Mouse (Mus musculus) midbrain, embryonic 16.5 days (tissue): Measurements from ENCODE around the gene Rfc5. TPM values are rescaled to one million over a fixed set of nuclear protein-coding genes. Genes with fewer than 3 reads are reported as not detected.
"Not testable (repeated sequence)": the region's sequence is repeated elsewhere in the genome, so short reads cannot be mapped to it uniquely, and the experiment has no call there.

Source experiments
- ATAC-seq: fragments of 200-750 bp; cut with Nextera tagmentation; 2 replicates; pipeline ENCODE4 v1.8.0; 2017; ENCODE audit warnings: moderate TSS enrichment
- H3K27ac ChIP-seq: fragments of 300-500 bp; sonication (generic); 2 replicates; pipeline ENCODE4 v1.5.1; 2014; ENCODE audit warnings: mild to moderate bottlenecking, low read length, mixed read lengths
- H3K27me3 ChIP-seq: fragments of 300-500 bp; sonication (generic); 2 replicates; pipeline ENCODE4 v1.6.1; 2014; ENCODE audit warnings: low read depth, low read length, mixed read lengths; ENCODE audit not compliant: control insufficient read depth, insufficient read depth
- H3K36me3 ChIP-seq: fragments of 300-500 bp; sonication (generic); 2 replicates; pipeline ENCODE4 v1.6.1; 2014; ENCODE audit warnings: mild to moderate bottlenecking, low read length, moderate library complexity, mixed read lengths; ENCODE audit not compliant: control insufficient read depth, insufficient read depth
- H3K4me1 ChIP-seq: fragments of 300-500 bp; sonication (generic); 2 replicates; pipeline ENCODE4 v1.6.1; 2014; ENCODE audit warnings: mild to moderate bottlenecking, low read length, mixed read lengths; ENCODE audit not compliant: control insufficient read depth, insufficient read depth
- H3K4me2 ChIP-seq: fragments of 300-500 bp; sonication (generic); 2 replicates; pipeline ENCODE4 v1.6.1; 2014; ENCODE audit warnings: mild to moderate bottlenecking, low read length, mixed read lengths
- H3K4me3 ChIP-seq: fragments of 300-500 bp; sonication (generic); 2 replicates; pipeline ENCODE4 v1.5.1; 2014; ENCODE audit warnings: low read depth, mild to moderate bottlenecking, low read length, moderate library complexity, mixed read lengths
- H3K9ac ChIP-seq: fragments of 300-500 bp; sonication (generic); 2 replicates; pipeline ENCODE4 v1.6.1; 2014; ENCODE audit warnings: low read depth, low read length, mixed read lengths
- H3K9me3 ChIP-seq: fragments of 300-500 bp; sonication (generic); replicated peaks from 2 replicates; pipeline ENCODE4 v1.6.1; 2014; ENCODE audit warnings: mild to moderate bottlenecking, low read length, mixed read lengths; ENCODE audit not compliant: control insufficient read depth, poor library complexity, severe bottlenecking
- WGBS: fragments of 180-500 bp; shearing (Covaris S2); extraction: QIAGEN DNeasy Blood & Tissue Kit; methylation state at CpG from one replicate; pipeline ENCODE4 v1.1.7; 2014; 5-methylcytosine and 5-hydroxymethylcytosine counted together
- polyA plus RNA-seq: library from polyadenylated mRNA; unstranded; fragments of >200 nt; fragmentation: Nextera tagmentation; extraction: Ambion mirVana; gene quantifications from 2 replicates; pipeline ENCODE4 v1.2.1, GENCODE M21; 2015

The Rfc5 gene
- polyA plus RNA-seq, 1 experiment from 2014 or later = 22.9 TPM

DNA sequence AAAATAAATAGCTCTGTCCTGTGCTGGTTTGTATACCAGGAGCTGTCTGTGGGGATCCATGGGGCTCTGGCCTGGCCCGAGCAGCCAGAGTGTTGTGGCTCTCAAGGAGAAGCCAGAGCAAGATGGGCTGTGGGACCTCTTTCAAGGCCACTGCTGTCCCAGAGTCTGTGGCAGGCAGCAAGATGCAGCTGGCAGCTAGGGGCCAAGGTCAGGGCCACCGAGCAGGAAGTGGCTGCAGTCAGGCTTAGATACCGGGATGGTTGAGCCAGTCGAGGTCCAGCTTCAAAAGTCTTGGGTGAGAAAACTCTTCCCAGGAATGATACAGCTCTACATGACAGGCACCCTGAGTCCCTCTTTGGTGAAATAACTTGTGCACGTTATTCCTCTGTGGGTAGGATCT, 41.8 kb downstream of the Rfc5 start:
- no peaks in the 10 kb centered on the region for H3K9me3 ChIP-seq
- H3K36me3 ChIP-seq = no peaks in the 10 kb centered on the region
- WGBS = 87% methylated on average over 5 of the region's 5 CpGs
- no peaks in the 10 kb centered on the region for H3K4me1 ChIP-seq
- no peak for ATAC-seq
- no peak overlapping the region for H3K4me2 ChIP-seq
- no peak overlapping the region for H3K27ac ChIP-seq
- H3K9ac ChIP-seq = no peak overlapping the region
- no peaks in the 10 kb centered on the region for H3K27me3 ChIP-seq
- H3K4me3 ChIP-seq = no peak overlapping the region

DNA sequence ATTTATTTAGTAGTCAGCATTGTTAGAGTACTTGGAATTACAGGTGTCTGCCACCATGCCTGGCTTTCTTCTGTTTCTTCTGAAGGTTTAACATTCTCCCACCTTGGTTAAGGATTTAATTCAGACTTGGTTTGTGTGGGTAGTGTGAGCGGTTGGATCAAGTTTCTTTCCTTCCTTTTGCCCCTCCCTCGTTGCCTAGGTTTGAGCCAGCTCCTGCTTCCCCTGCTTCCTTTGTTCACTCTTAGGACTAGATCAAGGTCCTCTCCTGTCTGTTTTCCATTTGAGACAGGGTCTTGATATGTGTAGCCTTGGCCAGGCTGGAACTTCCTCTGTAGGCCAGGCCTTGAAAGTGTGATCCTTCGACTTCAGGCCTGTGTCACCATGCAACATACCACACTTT, 42.6 kb downstream of the Rfc5 start:
- WGBS = 63% methylated on average over 3 of the region's 3 CpGs
- Histone ChIP-seq H3K36me3 (no peaks in the 10 kb centered on the region), H3K4me3 (no peak overlapping the region), H3K9ac (no peak overlapping the region), H3K4me1 (no peaks in the 10 kb centered on the region), H3K9me3 (no peaks in the 10 kb centered on the region), H3K4me2 (no peak overlapping the region), H3K27me3 (no peaks in the 10 kb centered on the region), H3K27ac (no peak overlapping the region)
- no peak for ATAC-seq

DNA sequence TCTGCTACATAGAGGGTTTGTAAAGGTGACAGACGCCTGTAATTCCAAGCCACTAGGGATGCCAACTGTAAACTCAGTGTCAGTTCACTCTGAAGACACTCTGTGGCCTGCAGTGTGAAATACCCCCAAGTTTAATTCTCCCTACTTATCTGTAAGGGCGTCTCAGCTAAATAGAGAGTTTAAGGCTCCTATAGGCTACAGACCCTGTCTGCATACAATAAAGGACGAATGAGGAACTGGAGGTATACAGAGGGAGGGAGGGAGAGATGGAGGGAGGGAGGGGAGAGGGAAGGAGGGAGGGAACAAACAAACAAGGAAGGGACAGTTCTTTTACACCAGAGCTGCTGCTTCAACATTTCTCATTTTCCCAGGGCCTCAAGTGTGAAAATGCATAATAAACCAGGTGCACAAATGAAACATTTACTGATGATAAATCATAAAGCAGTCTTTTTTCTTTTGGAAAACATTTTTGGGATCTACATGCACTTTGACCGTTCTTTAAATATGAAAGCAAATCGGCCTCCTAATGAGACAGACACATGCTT, 43.3 kb downstream of the Rfc5 start:
- H3K9ac ChIP-seq = no peak overlapping the region
- no peak overlapping the region for H3K4me2 ChIP-seq
- H3K9me3 ChIP-seq = no peaks in the 10 kb centered on the region
- no peak overlapping the region for H3K27ac ChIP-seq
- H3K4me1 ChIP-seq = no peaks in the 10 kb centered on the region
- no peaks in the 10 kb centered on the region for H3K36me3 ChIP-seq
- H3K4me3 ChIP-seq = no peak overlapping the region
- WGBS = 81% methylated on average over 5 of the region's 5 CpGs
- ATAC-seq = no peak
- no peaks in the 10 kb centered on the region for H3K27me3 ChIP-seq

DNA sequence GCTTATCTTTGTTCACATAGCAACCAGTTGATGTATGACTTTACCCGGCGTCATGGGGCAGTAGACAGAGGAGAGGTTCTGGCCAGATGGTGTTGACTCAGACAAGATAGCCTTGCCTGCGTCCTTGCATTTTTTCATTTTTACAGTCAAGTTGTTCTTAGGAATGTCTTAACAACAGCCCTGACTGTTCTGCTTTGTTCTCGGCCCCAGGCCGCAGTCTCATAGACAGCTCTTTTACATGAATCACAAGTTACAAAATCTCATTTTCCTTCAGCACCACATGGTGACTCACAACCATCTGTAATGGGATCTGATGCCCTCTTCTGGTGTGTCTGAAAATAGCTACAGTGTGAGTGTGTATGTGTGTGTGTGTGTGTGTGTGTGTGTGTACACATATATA, 44.4 kb downstream of the Rfc5 start:
- 90% methylated on average over 5 of the region's 5 CpGs for WGBS
- not testable (repeated sequence) for H3K27me3 ChIP-seq, H3K4me1 ChIP-seq, H3K9ac ChIP-seq, H3K4me2 ChIP-seq, H3K36me3 ChIP-seq, H3K9me3 ChIP-seq, H3K4me3 ChIP-seq, ATAC-seq, H3K27ac ChIP-seq

DNA sequence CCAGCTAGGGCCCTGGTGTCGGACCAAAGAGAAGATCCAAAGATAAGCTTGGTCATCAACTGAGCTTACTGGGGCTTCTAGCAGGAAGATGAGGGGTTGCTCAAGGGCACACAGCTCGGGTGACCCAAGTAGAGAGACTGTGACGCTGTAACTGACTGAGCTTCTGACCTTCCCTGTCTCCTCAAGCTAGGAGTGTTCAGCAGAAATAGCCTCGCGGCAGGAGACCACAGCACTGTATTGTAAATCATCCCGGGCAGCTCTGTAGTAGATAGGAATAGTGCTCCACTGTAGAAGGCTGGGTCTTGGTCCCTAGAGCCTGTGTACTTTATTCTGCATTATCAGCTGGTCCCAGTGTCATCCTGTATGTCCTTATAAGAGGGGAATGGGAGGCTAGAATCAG, 47.0 kb downstream of the Rfc5 start:
- no peak for ATAC-seq
- H3K36me3 ChIP-seq = no peaks in the 10 kb centered on the region
- no peak overlapping the region for H3K4me3 ChIP-seq
- no peak overlapping the region for H3K9ac ChIP-seq
- H3K27ac ChIP-seq = no peak overlapping the region
- H3K4me1 ChIP-seq = no peaks in the 10 kb centered on the region
- H3K9me3 ChIP-seq = no peaks in the 10 kb centered on the region
- no peaks in the 10 kb centered on the region for H3K27me3 ChIP-seq
- 92% methylated on average over 6 of the region's 6 CpGs for WGBS
- H3K4me2 ChIP-seq = no peak overlapping the region

DNA sequence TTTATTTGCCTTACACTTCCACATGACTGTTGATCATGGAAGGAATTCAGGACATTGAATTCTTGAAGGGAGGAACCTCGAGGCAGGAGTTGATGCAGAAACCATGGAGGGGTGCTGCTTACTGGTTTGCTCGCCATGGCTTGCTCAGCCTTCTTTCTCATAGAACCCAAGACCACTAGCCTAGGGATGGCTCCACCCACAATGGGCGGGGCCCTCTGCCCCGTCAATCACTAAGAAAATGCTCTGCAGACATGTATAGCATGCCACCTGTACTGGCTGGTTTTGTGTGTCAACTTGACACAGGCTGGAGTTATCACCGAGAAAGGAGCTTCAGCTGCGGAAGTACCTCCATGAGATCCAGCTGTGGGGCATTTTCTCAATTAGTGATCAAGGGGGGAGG, 48.8 kb downstream of the Rfc5 start:
- ATAC-seq = no peak
- H3K4me2 ChIP-seq = no peak overlapping the region
- WGBS = 86% methylated on average over 6 of the region's 6 CpGs
- no peak overlapping the region for H3K9ac ChIP-seq
- no peaks in the 10 kb centered on the region for H3K36me3 ChIP-seq
- H3K27me3 ChIP-seq = no peaks in the 10 kb centered on the region
- no peaks in the 10 kb centered on the region for H3K9me3 ChIP-seq
- H3K4me3 ChIP-seq = no peak overlapping the region
- no peak overlapping the region for H3K27ac ChIP-seq
- H3K4me1 ChIP-seq = no peaks in the 10 kb centered on the region

DNA sequence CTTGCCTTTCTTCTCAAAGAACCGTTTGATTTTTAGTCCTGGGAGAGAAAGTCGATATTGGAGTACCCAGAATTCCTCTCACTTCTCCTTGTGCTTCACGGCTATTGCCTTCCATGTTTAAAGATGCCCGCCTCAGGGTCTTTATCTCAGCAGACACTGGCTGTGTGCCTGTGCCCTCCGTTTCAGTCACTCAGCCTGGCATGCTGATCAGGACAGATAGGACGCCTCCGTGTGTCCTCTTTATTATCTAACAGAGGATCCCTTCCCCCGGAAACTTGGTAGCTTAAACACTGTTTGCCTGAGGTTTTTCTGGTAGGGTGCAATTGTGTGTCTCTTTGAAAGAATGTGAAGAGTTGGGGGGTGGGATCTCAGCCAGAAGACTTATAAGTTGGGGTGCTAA, 50.3 kb downstream of the Rfc5 start:
- no peak overlapping the region for H3K27ac ChIP-seq
- H3K36me3 ChIP-seq = no peaks in the 10 kb centered on the region
- no peaks in the 10 kb centered on the region for H3K27me3 ChIP-seq
- H3K9me3 ChIP-seq = no peaks in the 10 kb centered on the region
- no peaks in the 10 kb centered on the region for H3K4me1 ChIP-seq
- H3K4me3 ChIP-seq = no peak overlapping the region
- no peak for ATAC-seq
- no peak overlapping the region for H3K9ac ChIP-seq
- WGBS = 77% methylated on average over 8 of the region's 8 CpGs
- no peak overlapping the region for H3K4me2 ChIP-seq

DNA sequence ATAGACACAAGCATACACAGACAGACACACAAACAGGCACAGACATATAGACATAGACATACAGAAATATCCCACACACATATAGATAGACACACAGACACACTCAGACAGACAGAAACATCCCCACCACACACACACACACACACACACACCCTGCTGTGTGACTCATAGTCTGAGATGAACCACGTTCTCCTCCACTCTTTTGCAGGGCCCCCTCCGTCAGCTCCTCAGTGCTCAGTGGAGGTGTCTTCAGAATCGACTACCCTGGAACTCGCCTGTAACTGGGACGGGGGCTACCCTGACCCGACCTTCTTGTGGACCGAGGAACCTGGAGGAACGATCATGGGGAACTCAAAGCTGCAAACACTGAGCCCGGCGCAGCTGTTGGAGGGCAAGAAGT, 50.8 kb downstream of the Rfc5 start:
- Histone ChIP-seq H3K9ac (no peak overlapping the region), H3K4me2 (no peak overlapping the region), H3K4me1 (no peaks in the 10 kb centered on the region), H3K27ac (no peak overlapping the region), H3K9me3 (no peaks in the 10 kb centered on the region), H3K27me3 (no peaks in the 10 kb centered on the region), H3K36me3 (no peaks in the 10 kb centered on the region), H3K4me3 (no peak overlapping the region)
- 87% methylated on average over 10 of the region's 10 CpGs for WGBS
- ATAC-seq = no peak

DNA sequence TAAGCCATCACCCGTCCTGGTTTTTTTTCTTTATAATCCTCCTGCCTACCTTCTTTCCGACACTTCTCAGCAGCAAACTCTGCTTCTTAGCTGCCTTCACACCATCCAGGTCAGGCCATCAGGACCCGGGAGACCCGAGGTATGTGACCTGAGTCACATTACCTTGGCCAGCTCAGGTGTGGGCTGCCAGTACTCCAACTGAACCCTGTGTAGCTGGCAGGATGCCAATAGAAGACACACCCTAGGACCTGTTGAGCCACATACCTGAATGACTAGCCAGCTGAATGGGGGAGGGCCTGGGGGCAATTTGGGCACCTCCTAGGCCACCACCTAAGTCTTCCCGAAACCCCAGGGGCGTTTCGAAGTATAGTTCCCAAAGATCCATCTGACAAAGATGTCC, 58.4 kb downstream of the Rfc5 start:
- Histone ChIP-seq H3K4me3 (no peak overlapping the region), H3K36me3 (no peaks in the 10 kb centered on the region), H3K4me2 (no peak overlapping the region), H3K9me3 (no peaks in the 10 kb centered on the region), H3K4me1 (no peaks in the 10 kb centered on the region), H3K27ac (no peak overlapping the region), H3K27me3 (no peaks in the 10 kb centered on the region), H3K9ac (no peak overlapping the region)
- 91% methylated on average over 7 of the region's 7 CpGs for WGBS
- ATAC-seq = no peak
